Mouse (Mus musculus): ENCODE measurements around the gene Pard3b. TPM values are rescaled to one million over a fixed set of nuclear protein-coding genes. Genes with fewer than 3 reads are reported as not detected.

The Pard3b gene
- polyA plus RNA-seq, 1 experiment from 2014 or later, result 8.8 TPM

DNA sequence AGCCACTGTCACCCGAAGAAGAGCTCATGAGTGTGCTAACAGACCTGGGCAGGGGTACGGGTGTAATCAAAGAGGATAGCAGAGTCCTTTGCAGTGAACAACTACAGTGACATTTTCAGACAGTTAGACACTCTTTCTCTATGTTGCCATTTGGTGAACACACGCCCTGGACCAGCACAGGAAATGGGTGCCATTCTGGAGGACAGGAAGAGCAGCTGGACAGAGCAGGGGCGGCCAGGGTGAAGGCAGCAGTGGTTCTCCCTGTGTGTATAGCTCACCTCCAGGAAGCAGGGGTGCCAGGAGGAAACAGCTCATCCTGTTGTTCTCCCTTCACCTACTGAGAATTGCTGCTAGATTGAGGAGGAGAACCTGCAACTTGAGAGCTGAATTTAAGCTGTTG lies 773.4 kb downstream of the Pard3b start:
- WGBS, result 85% methylated on average over 4 of the region's 4 CpGs
- ATAC-seq (ENCODE audit: low FRiP score), result no peak

DNA sequence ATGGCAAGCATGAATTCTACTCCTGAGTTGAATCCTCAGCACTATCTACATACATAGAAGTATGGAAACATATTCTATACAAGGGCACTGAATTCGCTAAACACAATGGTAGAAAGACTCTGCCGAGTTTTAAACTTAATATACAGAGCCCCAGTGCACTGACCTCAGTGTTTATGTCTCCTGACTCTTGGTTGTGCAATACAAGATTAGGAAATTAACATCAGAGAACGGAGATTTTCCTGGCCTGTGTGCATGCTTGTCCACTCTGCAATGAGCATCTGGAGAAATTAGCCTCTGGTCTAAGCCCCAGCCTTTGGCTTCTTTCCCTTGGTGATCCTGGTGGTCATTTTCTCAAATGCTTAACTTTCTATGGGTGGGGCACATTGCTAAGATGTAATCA lies 774.4 kb downstream of the Pard3b start:
- 89% methylated on average over 3 of the region's 3 CpGs for WGBS
- H3K4me3 ChIP-seq (ENCODE audit: low read depth, low read length), result no peak overlapping the region
- H3K27me3 ChIP-seq (ENCODE audit: control insufficient read depth, insufficient read depth, low read length), result no peaks in the 10 kb centered on the region
- ATAC-seq (ENCODE audit: low FRiP score) (no peak), DNase-seq (ENCODE audit: low spot score, missing footprints) (no peak)
- H3K4me2 ChIP-seq, result no peak overlapping the region
- no peak overlapping the region for H3K27ac ChIP-seq (ENCODE audit: low read depth, low read length)
- no peaks in the 10 kb centered on the region for H3K9me3 ChIP-seq (ENCODE audit: control insufficient read depth, low read length)
- H3K36me3 ChIP-seq (ENCODE audit: control insufficient read depth, insufficient read depth, low read length), result no peaks in the 10 kb centered on the region
- H3K4me1 ChIP-seq (ENCODE audit: control insufficient read depth, insufficient read depth, low read length), result no peaks in the 10 kb centered on the region
- H3K9ac ChIP-seq (ENCODE audit: low read length), result no peak overlapping the region

More for the DNA sequence above, 773.4 kb downstream of the Pard3b start:
- Histone ChIP-seq H3K4me3 (ENCODE audit: low read depth, low read length) (no peak overlapping the region), H3K36me3 (ENCODE audit: control insufficient read depth, insufficient read depth, low read length) (no peaks in the 10 kb centered on the region), H3K9ac (ENCODE audit: low read length) (no peak overlapping the region), H3K27ac (ENCODE audit: low read depth, low read length) (no peak overlapping the region), H3K27me3 (ENCODE audit: control insufficient read depth, insufficient read depth, low read length) (no peaks in the 10 kb centered on the region), H3K4me1 (ENCODE audit: control insufficient read depth, insufficient read depth, low read length) (no peaks in the 10 kb centered on the region), H3K9me3 (ENCODE audit: control insufficient read depth, low read length) (no peaks in the 10 kb centered on the region), H3K4me2 (no peak overlapping the region)
- DNase-seq (ENCODE audit: low spot score, missing footprints), result no peak

DNA sequence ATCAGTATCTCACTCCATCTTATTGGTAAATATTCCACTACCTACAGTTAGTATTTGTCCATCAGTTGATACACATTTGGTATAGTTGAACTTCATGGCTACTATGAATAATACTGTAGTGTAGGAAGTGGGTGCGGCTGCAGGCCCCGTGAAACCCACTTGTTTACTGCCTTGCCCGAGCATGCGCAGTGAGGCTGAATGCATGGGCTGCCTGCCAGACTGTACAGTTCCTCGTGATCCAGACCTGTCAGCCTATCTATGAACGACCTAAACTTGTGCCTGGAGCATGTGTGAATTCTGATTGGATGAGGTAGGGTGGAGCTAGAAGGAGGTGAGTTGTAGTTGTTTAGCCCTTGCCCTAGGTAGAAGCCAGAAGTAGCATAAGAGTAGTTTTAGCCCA lies 775.9 kb downstream of the Pard3b start:
- H3K27me3 ChIP-seq (ENCODE audit: control insufficient read depth, insufficient read depth, low read length), result no peaks in the 10 kb centered on the region
- ATAC-seq (ENCODE audit: low FRiP score) (no peak), DNase-seq (ENCODE audit: low spot score, missing footprints) (no peak)
- no peak overlapping the region for H3K9ac ChIP-seq (ENCODE audit: low read length)
- no peaks in the 10 kb centered on the region for H3K4me1 ChIP-seq (ENCODE audit: control insufficient read depth, insufficient read depth, low read length)
- H3K4me2 ChIP-seq, result no peak overlapping the region
- H3K4me3 ChIP-seq (ENCODE audit: low read depth, low read length), result no peak overlapping the region
- no peaks in the 10 kb centered on the region for H3K36me3 ChIP-seq (ENCODE audit: control insufficient read depth, insufficient read depth, low read length)
- 92% methylated on average over 6 of the region's 6 CpGs for WGBS
- no peaks in the 10 kb centered on the region for H3K9me3 ChIP-seq (ENCODE audit: control insufficient read depth, low read length)
- H3K27ac ChIP-seq (ENCODE audit: low read depth, low read length), result no peak overlapping the region

DNA sequence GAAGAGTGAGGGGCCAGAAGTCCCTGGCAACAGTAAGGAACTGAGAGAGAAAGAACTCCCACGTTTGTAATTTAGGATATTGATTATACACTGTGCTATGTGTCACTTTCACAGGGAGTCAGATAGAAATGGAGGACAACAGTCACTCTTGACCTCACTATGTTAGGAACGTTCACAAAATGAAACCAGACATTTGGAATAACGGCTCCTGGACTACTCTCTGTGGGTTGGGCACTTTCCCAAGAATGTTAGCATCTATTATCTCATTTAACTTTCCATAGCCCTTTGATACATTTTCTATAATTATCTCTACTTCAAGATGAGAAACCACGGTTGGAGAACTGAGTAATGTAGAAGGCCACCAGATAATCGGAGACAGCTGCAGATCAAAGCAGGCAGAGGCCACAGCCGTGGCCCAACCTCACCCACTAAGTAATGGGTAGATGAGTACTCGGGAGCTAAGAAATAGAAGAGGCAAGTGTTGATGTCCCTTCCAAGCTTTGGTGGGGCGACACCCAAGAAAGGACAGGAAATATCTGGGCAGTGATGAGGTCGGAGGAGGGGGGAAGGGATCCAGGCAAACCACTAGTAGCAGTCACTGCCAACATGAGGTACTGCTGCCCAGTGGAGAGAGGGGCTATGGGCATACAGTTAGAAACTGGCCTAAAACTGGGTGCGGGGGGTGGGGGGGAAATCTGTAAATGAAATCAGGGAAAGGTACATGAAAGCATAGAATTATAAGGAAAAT lies 778.2 kb downstream of the Pard3b start:
- no peaks in the 10 kb centered on the region for H3K4me1 ChIP-seq (ENCODE audit: control insufficient read depth, insufficient read depth, low read length)
- no peaks in the 10 kb centered on the region for H3K9me3 ChIP-seq (ENCODE audit: control insufficient read depth, low read length)
- H3K4me2 ChIP-seq, result no peak overlapping the region
- H3K4me3 ChIP-seq (ENCODE audit: low read depth, low read length), result no peak overlapping the region
- H3K9ac ChIP-seq (ENCODE audit: low read length), result no peak overlapping the region
- WGBS, result 85% methylated on average over 10 of the region's 10 CpGs
- H3K27me3 ChIP-seq (ENCODE audit: control insufficient read depth, insufficient read depth, low read length), result no peaks in the 10 kb centered on the region
- H3K36me3 ChIP-seq (ENCODE audit: control insufficient read depth, insufficient read depth, low read length), result no peaks in the 10 kb centered on the region
- no peak overlapping the region for H3K27ac ChIP-seq (ENCODE audit: low read depth, low read length)
- no peak for DNase-seq (ENCODE audit: low spot score, missing footprints)
- no peak for ATAC-seq (ENCODE audit: low FRiP score)

DNA sequence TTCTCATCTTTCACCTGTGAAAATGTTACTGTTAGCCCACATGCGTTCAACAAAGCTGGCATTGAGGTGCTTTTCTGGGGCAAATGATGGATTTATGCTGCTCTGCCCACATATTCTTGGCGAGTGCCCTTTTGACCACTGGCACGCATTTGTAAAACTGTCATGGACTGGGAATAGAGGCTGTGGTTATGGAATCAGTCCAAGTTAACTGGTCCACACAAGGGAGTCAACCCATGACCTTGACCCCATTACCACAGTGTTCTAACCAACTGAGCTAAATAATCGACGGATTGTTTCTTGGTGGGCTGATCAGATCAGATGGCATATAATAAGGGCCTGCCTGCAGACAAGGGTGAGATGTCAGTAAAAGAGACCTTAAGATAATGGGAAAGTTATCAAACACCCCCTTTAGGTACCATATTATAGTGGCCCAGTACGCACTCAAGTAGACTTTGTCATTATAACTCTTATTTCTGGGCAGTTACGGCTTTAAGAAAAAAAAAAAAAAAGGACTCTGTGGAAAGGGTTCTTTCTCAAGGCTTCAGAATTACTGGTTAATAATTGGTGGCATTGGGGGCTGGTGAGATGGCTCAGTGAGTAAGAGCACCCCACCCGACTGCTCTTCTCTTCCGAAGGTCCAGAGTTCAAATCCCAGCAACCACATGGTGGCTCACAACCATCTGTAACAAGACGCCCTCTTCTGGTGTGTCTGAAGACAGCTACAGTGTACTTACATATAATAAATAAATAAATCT lies 784.4 kb downstream of the Pard3b start:
- DNase-seq (ENCODE audit: low spot score, missing footprints), result no peak
- Histone ChIP-seq H3K27me3 (ENCODE audit: control insufficient read depth, insufficient read depth, low read length) (no peaks in the 10 kb centered on the region; the same call in 1 of the 2 replicates), H3K9me3 (ENCODE audit: control insufficient read depth, low read length) (no peaks in the 10 kb centered on the region), H3K4me3 (ENCODE audit: low read depth, low read length) (no peak overlapping the region), H3K36me3 (ENCODE audit: control insufficient read depth, insufficient read depth, low read length) (no peaks in the 10 kb centered on the region), H3K27ac (ENCODE audit: low read depth, low read length) (no peak overlapping the region), H3K4me2 (no peak overlapping the region), H3K4me1 (ENCODE audit: control insufficient read depth, insufficient read depth, low read length) (no peaks in the 10 kb centered on the region), H3K9ac (ENCODE audit: low read length) (no peak overlapping the region)
- no peak for ATAC-seq (ENCODE audit: low FRiP score)
- 93% methylated on average over 10 of the region's 10 CpGs for WGBS

DNA sequence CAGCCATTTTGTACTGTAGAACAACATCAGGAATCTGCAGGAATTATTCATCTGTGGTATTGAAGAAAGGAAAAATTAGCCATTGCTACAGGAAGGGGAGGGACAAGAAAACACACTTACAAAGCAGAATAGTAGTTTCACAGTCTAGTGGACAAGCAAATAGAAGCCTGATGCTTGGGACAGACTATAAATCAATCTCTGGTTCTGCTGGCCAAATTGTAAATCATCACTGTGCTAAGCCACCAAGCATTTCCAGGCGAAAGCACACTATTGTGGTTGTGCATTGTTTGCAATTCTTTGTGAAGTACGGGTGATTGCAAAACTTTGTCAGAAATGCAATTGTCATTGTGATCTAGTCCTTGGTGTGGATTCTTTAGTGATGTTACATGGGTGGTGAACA lies 786.7 kb downstream of the Pard3b start:
- ATAC-seq (ENCODE audit: low FRiP score) (no peak), DNase-seq (ENCODE audit: low spot score, missing footprints) (no peak)
- no peaks in the 10 kb centered on the region; the same call in 1 of the 2 replicates for H3K27me3 ChIP-seq (ENCODE audit: control insufficient read depth, insufficient read depth, low read length)
- no peak overlapping the region for H3K4me2 ChIP-seq
- H3K9me3 ChIP-seq (ENCODE audit: control insufficient read depth, low read length), result no peaks in the 10 kb centered on the region
- H3K4me1 ChIP-seq (ENCODE audit: control insufficient read depth, insufficient read depth, low read length), result peaks cover 5% of the 10 kb centered on the region; the same call in 1 of the 2 replicates
- no peak overlapping the region for H3K27ac ChIP-seq (ENCODE audit: low read depth, low read length)
- H3K36me3 ChIP-seq (ENCODE audit: control insufficient read depth, insufficient read depth, low read length), result no peaks in the 10 kb centered on the region
- H3K9ac ChIP-seq (ENCODE audit: low read length), result no peak overlapping the region
- WGBS, result 86% methylated on average over 2 of the region's 2 CpGs
- H3K4me3 ChIP-seq (ENCODE audit: low read depth, low read length), result no peak overlapping the region

DNA sequence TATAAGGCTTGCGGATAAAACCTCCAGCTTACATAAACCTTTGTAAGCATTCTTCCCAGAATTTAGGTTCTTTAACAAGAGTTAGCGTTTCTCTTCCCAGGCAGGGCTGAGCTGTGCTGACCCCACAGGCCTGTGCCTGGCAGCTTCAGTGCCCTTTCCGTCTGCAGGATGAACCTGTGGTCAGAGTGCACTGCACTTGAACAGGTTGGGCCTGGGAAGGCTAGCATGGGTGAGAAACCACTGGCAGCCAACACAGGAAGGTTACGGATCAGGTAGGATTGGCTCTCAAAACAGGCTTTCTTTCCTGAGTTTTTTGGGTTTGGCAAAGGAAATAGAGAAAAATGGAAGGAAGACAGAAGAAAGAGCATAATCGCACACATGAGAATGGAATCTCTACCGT lies 790.1 kb downstream of the Pard3b start:
- WGBS, result 73% methylated on average over 6 of the region's 6 CpGs
- no peaks in the 10 kb centered on the region; the same call in 1 of the 2 replicates for H3K27me3 ChIP-seq (ENCODE audit: control insufficient read depth, insufficient read depth, low read length)
- H3K27ac ChIP-seq (ENCODE audit: low read depth, low read length), result no peak overlapping the region

DNA sequence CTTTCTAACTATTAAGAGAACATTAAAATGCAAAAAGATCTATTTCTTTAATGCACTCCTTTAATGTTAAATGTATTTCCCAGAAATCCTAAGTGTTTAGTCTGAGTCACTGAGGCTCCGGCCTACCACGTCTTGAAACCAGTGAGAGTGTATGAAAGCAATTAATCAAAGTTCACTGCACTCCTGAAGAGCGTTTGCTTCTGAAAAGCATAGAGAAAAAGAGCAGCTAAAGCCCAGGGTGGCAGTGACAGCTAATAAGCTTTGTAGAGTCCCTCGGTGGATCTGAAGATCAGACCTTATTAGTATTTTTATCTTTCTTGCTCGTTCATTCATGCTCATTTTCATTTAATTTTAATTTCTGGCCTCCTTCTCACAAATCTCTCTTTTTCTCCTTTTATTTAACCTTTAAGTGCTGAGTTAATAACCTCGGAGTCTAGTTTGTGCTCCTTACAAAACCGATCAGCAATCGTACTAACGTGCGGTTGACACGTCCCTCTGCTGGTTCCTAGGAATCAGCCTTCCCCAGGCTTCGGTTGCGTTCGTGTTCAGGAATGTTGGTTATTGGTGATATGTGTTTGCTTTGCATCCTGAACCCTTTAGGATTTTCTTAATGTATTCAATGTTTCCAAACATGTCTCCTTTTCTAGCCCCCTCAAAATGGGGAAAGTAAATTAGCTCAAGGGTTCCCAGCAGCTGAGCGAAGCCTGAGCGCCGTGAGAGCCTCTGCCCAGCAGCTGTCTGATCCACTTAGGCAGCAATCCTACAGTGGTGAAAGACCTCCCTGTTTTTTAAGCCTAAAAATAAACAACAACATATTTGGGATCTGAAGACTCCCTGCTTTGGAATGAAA lies 790.9 kb downstream of the Pard3b start:
- H3K4me2 ChIP-seq, result peak overlapping the region; percentile 26

More for the DNA sequence above, 790.1 kb downstream of the Pard3b start:
- no peak overlapping the region for H3K9ac ChIP-seq (ENCODE audit: low read length)
- no peaks in the 10 kb centered on the region for H3K36me3 ChIP-seq (ENCODE audit: control insufficient read depth, insufficient read depth, low read length)
- DNase-seq (ENCODE audit: low spot score, missing footprints), result no peak
- H3K4me2 ChIP-seq, result no peak overlapping the region
- no peak overlapping the region for H3K4me3 ChIP-seq (ENCODE audit: low read depth, low read length)
- no peaks in the 10 kb centered on the region for H3K9me3 ChIP-seq (ENCODE audit: control insufficient read depth, low read length)
- H3K4me1 ChIP-seq (ENCODE audit: control insufficient read depth, insufficient read depth, low read length), result peaks cover 5% of the 10 kb centered on the region; the same call in 1 of the 2 replicates
- ATAC-seq (ENCODE audit: low FRiP score), result no peak

More for the DNA sequence above, 790.9 kb downstream of the Pard3b start:
- DNase-seq (ENCODE audit: low spot score, missing footprints), result peak; percentile 85
- Histone ChIP-seq H3K36me3 (ENCODE audit: control insufficient read depth, insufficient read depth, low read length) (no peaks in the 10 kb centered on the region), H3K4me1 (ENCODE audit: control insufficient read depth, insufficient read depth, low read length) (peaks cover 5% of the 10 kb centered on the region; the same call in 1 of the 2 replicates), H3K27me3 (ENCODE audit: control insufficient read depth, insufficient read depth, low read length) (no peaks in the 10 kb centered on the region; the same call in 1 of the 2 replicates), H3K9me3 (ENCODE audit: control insufficient read depth, low read length) (no peaks in the 10 kb centered on the region), H3K9ac (ENCODE audit: low read length) (no peak overlapping the region), H3K27ac (ENCODE audit: low read depth, low read length) (no peak overlapping the region), H3K4me3 (ENCODE audit: low read depth, low read length) (no peak overlapping the region)
- peak; percentile 54; the same call in 1 of the 2 replicates for ATAC-seq (ENCODE audit: low FRiP score)
- whole genome bisulfite sequencing, result 50% methylated on average over 17 of the region's 17 CpGs

All from midbrain, embryonic 11.5 days (tissue).